Mouse (Mus musculus) heart, embryonic 15.5 days (tissue): ENCODE measurements around the gene Kirrel3. TPM values are rescaled to one million over a fixed set of nuclear protein-coding genes. Genes with fewer than 3 reads are reported as not detected.

Source experiments
- ATAC-seq: fragments of 200-750 bp; cut with Nextera tagmentation; replicated peaks from 2 replicates; pipeline ENCODE4 v1.8.0; 2017; ENCODE audit warnings: low read depth, moderate TSS enrichment; ENCODE audit not compliant: insufficient number of reproducible peaks, insufficient read depth, low FRiP score
- H3K27ac ChIP-seq: fragments of 300-500 bp; sonication (generic); 2 replicates; pipeline ENCODE4 v1.5.1; 2015; ENCODE audit warnings: mild to moderate bottlenecking, inconsistent platforms
- H3K27me3 ChIP-seq: fragments of 300-500 bp; sonication (generic); 2 replicates; pipeline ENCODE4 v1.6.1; 2015; ENCODE audit warnings: inconsistent platforms
- H3K36me3 ChIP-seq: fragments of 300-500 bp; sonication (generic); 2 replicates; pipeline ENCODE4 v1.6.1; 2015; ENCODE audit warnings: mild to moderate bottlenecking, inconsistent platforms
- H3K4me1 ChIP-seq: fragments of 300-500 bp; sonication (generic); replicated peaks from 2 replicates; pipeline ENCODE4 v1.6.1; 2015; ENCODE audit warnings: inconsistent platforms
- H3K4me2 ChIP-seq: fragments of 300-500 bp; sonication (generic); 2 replicates; pipeline ENCODE4 v1.6.1; 2015; ENCODE audit warnings: inconsistent platforms, mild to moderate bottlenecking, moderate library complexity
- H3K4me3 ChIP-seq: fragments of 300-500 bp; sonication (generic); 2 replicates; pipeline ENCODE4 v1.5.1; 2015; ENCODE audit warnings: mild to moderate bottlenecking, inconsistent platforms
- H3K9ac ChIP-seq: fragments of 300-500 bp; sonication (generic); 2 replicates; pipeline ENCODE4 v1.6.1; 2015; ENCODE audit warnings: mild to moderate bottlenecking, inconsistent platforms
- H3K9me3 ChIP-seq: fragments of 300-500 bp; sonication (generic); replicated peaks from 2 replicates; pipeline ENCODE4 v1.6.1; 2016; ENCODE audit warnings: inconsistent platforms
- WGBS: fragments of 180-500 bp; shearing (Covaris S2); methylation state at CpG from one replicate; pipeline ENCODE4 v1.1.7; 2015; ENCODE audit warnings: mixed read lengths; 5-methylcytosine and 5-hydroxymethylcytosine counted together
- polyA plus RNA-seq: library from polyadenylated mRNA; unstranded; fragments of >200 nt; fragmentation: Nextera tagmentation; extraction: Ambion mirVana; gene quantifications from 2 replicates; pipeline ENCODE4 v1.2.1, GENCODE M21; 2015

Gene Kirrel3
- polyA plus RNA-seq, 1 experiment from 2014 or later = 1.2 TPM

GRCm38 (mm10) chr9:34753891-34754290 lies 268.2 kb downstream of the Kirrel3 start:
- Histone ChIP-seq H3K27me3 (no peaks in the 10 kb centered on the region; the same call in 1 of the 2 replicates), H3K4me1 (peaks cover 22% of the 10 kb centered on the region), H3K9me3 (no peaks in the 10 kb centered on the region), H3K4me3 (no peak overlapping the region), H3K36me3 (no peaks in the 10 kb centered on the region), H3K4me2 (no peak overlapping the region), H3K27ac (no peak overlapping the region), H3K9ac (no peak overlapping the region)
- ATAC-seq = no peak
- 72% methylated on average over 5 of the region's 5 CpGs for WGBS

- peaks cover 15% of the 10 kb centered on the region for H3K4me1 ChIP-seq
- no peak for ATAC-seq
- 64% methylated on average over 6 of the region's 6 CpGs for WGBS
Measured at GRCm38 (mm10) chr9:34754523-34755097, 268.9 kb downstream of the Kirrel3 start.

DNA sequence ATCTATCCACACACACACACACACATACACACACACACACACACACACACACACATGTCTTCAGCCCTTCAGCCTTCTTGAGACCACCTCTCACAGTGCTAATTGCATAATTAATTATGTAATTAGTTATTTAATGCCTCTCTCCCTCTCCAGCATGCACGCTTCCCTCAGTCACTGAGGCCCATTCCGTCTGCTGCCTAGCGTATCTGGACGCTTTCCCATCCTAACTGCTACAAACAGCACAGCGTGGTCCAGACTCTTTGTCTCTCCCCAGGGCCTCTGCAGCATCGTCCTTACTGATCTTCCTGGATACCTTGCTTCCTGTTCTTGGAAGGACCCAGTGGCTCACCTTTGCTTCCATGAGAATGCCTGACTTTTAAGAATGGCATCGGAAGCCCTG lies 270.4 kb downstream of the Kirrel3 start:
- Histone ChIP-seq H3K4me3 (no peak overlapping the region), H3K4me1 (peaks cover under 1% of the 10 kb centered on the region; the same call in 1 of the 2 replicates), H3K27ac (no peak overlapping the region), H3K36me3 (no peaks in the 10 kb centered on the region), H3K4me2 (no peak overlapping the region), H3K27me3 (no peaks in the 10 kb centered on the region; the same call in 1 of the 2 replicates), H3K9ac (no peak overlapping the region), H3K9me3 (no peaks in the 10 kb centered on the region)
- WGBS = 85% methylated on average over 7 of the region's 7 CpGs
- ATAC-seq = no peak

More at GRCm38 (mm10) chr9:34754523-34755097, 268.9 kb downstream of the Kirrel3 start:
- Histone ChIP-seq H3K4me3 (no peak overlapping the region), H3K9ac (no peak overlapping the region), H3K4me2 (no peak overlapping the region), H3K36me3 (no peaks in the 10 kb centered on the region), H3K27ac (no peak overlapping the region), H3K9me3 (no peaks in the 10 kb centered on the region), H3K27me3 (no peaks in the 10 kb centered on the region; the same call in 1 of the 2 replicates)

DNA sequence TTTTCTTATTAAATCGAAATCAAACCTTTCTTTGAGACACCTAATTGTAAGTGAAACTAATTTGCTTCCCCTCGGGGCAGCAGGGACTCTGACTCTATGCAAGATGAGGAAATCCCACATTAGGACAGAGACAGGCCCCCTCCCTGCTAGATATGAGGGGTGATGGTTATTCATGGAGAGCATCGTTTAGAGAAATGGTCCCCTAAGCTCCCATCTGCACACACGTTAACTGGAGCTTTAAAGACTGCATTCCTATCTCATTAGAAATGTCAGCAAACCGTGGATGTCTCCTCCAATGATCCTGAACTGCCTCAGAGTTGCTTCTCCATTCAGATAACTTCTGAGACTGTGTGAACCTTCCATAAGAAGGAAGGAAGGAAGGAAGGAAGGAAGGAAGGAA lies 273.2 kb downstream of the Kirrel3 start:
- Histone ChIP-seq H3K9ac (no peak overlapping the region), H3K36me3 (no peaks in the 10 kb centered on the region), H3K27me3 (no peaks in the 10 kb centered on the region; the same call in 1 of the 2 replicates), H3K4me2 (no peak overlapping the region), H3K27ac (no peak overlapping the region), H3K4me1 (no peaks in the 10 kb centered on the region), H3K9me3 (no peaks in the 10 kb centered on the region), H3K4me3 (no peak overlapping the region)
- no peak for ATAC-seq
- 34% methylated on average over 5 of the region's 5 CpGs for WGBS

- Histone ChIP-seq H3K9ac (no peak overlapping the region), H3K4me3 (no peak overlapping the region), H3K9me3 (no peaks in the 10 kb centered on the region), H3K27ac (no peak overlapping the region), H3K36me3 (no peaks in the 10 kb centered on the region), H3K27me3 (no peaks in the 10 kb centered on the region), H3K4me2 (no peak overlapping the region), H3K4me1 (no peaks in the 10 kb centered on the region)
- WGBS = 60% methylated on average over 3 of the region's 3 CpGs
- ATAC-seq = no peak
Measured at GRCm38 (mm10) chr9:34760521-34760920, 274.8 kb downstream of the Kirrel3 start.

DNA sequence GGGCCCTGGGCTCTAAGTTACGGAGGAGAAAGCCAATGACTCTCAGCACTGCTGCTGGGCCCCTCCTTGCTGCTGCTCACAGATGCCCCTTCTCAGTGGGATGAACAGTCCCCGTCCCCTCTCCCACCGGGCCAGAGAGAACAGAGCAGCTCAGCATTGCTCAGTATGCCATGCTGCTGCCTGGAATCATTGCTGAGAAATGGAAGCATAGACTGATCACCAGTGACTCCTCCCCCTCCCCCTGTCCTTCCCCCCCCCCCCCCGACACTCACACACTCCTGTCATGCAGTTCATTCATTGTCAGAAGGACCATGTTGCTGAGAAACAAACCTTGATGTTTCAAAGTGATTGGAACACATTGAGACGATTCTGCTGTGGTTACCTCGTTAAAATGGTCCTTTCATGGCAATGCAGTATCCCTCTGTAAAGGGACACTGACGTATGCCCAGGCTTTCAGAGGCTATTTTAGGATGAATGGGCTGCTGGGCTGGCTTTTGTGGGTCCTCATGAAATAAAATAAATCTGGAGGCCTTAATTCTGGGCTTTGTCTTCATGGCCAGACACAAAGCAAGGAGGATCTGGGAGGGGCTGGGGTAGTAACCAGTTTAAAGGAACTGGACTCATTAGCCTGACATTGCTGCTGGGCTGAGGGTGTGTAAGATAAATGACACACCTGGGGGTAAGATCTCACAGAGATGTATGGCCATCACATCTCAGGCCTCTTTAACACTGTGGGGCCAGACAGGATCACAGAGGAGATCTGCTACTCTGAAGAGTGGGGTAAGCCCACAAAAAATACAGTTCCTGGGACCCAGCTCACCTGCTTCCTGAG lies 281.3 kb downstream of the Kirrel3 start:
- H3K4me1 ChIP-seq = no peaks in the 10 kb centered on the region
- no peaks in the 10 kb centered on the region for H3K36me3 ChIP-seq
- H3K4me3 ChIP-seq = no peak overlapping the region
- H3K9me3 ChIP-seq = no peaks in the 10 kb centered on the region
- WGBS = 52% methylated on average over 7 of the region's 7 CpGs
- H3K27me3 ChIP-seq = no peaks in the 10 kb centered on the region
- no peak overlapping the region for H3K27ac ChIP-seq
- H3K9ac ChIP-seq = no peak overlapping the region
- ATAC-seq = no peak
- no peak overlapping the region for H3K4me2 ChIP-seq

DNA sequence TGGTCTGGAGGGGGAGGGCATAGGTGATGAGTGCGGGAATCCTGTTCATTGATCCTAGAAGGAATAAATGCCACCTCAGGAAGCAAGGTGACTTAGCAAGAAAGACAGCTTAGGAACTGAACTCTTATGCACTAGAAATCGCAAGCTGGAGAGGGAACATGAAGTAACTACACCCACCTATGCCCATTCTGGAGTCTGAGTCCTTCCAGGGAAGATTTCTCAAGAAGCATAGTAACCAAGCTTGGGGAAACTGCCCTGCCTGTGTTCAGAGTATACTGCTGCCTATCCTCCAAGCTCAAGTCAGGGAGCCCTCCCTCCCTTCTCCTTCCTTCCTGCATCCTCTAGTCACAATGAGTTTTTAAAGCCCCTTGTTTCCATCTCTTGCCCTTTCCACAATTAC lies 283.3 kb downstream of the Kirrel3 start:
- ATAC-seq = no peak
- Histone ChIP-seq H3K27ac (no peak overlapping the region), H3K4me2 (no peak overlapping the region), H3K27me3 (no peaks in the 10 kb centered on the region), H3K4me1 (no peaks in the 10 kb centered on the region), H3K9me3 (no peaks in the 10 kb centered on the region), H3K9ac (no peak overlapping the region), H3K4me3 (no peak overlapping the region), H3K36me3 (no peaks in the 10 kb centered on the region)
- WGBS = 80% methylated on average over 2 of the region's 2 CpGs

DNA sequence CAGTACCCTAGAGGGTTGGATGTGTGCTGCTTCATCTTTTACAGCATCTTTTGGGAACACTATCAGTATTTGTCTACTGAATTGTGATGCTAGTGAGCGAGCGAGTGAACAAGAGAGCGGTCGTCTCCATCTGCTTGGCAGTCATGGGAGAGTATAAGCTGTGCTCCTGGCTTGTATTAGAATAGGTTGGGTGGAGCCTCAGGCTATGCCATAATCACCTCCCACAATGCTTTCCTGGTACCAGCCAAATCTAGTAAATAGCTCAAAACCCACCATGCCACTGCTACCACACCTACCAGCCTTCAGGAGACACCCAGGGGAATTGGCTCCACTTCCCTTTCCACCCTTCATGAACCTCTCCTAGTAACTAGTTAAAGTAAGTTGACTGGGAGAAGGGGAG lies 285.3 kb downstream of the Kirrel3 start:
- ATAC-seq = no peak
- no peak overlapping the region for H3K9ac ChIP-seq
- WGBS = 90% methylated on average over 4 of the region's 4 CpGs

GRCm38 (mm10) chr9:34771401-34771800 lies 285.7 kb downstream of the Kirrel3 start:
- ATAC-seq = no peak
- Histone ChIP-seq H3K4me1 (no peaks in the 10 kb centered on the region), H3K9ac (no peak overlapping the region), H3K27ac (no peak overlapping the region), H3K4me2 (no peak overlapping the region), H3K9me3 (no peaks in the 10 kb centered on the region), H3K36me3 (no peaks in the 10 kb centered on the region), H3K27me3 (no peaks in the 10 kb centered on the region), H3K4me3 (no peak overlapping the region)

More for the DNA sequence above, 285.3 kb downstream of the Kirrel3 start:
- H3K4me2 ChIP-seq = no peak overlapping the region
- H3K27me3 ChIP-seq = no peaks in the 10 kb centered on the region
- no peak overlapping the region for H3K4me3 ChIP-seq
- H3K36me3 ChIP-seq = no peaks in the 10 kb centered on the region
- H3K4me1 ChIP-seq = no peaks in the 10 kb centered on the region
- H3K27ac ChIP-seq = no peak overlapping the region
- H3K9me3 ChIP-seq = no peaks in the 10 kb centered on the region

DNA sequence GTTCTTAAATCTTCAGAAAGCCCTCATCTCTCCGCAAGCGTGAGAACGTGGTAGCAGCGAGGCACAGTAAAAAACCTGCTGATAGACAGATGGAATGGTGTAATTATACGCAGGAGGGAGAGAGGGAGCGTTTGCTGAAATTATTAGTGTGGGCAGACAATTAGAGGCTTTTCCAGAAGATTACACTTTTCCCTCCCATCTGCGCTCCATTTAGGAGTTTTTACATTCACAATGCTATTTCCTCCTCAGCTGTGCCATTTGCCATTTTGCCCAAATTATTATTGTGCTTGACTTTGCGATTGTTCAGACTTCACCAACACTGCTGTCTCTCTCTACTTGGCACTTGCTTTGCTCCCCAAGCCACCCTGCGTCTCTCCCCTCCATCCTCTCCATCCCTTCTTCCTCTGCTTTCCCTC lies 286.3 kb downstream of the Kirrel3 start:
- Histone ChIP-seq H3K4me2 (no peak overlapping the region), H3K9ac (no peak overlapping the region), H3K27ac (no peak overlapping the region), H3K4me3 (no peak overlapping the region), H3K36me3 (no peaks in the 10 kb centered on the region), H3K27me3 (no peaks in the 10 kb centered on the region), H3K9me3 (no peaks in the 10 kb centered on the region), H3K4me1 (no peaks in the 10 kb centered on the region)
- ATAC-seq = no peak
- WGBS = 81% methylated on average over 9 of the region's 9 CpGs

- 70% methylated on average over 3 of the region's 3 CpGs for WGBS
- no peaks in the 10 kb centered on the region for H3K36me3 ChIP-seq
- H3K4me2 ChIP-seq = no peak overlapping the region
- H3K4me1 ChIP-seq = peaks cover 2% of the 10 kb centered on the region; the same call in 1 of the 2 replicates
- ATAC-seq = no peak
- H3K27me3 ChIP-seq = no peaks in the 10 kb centered on the region
- no peak overlapping the region for H3K9ac ChIP-seq
- H3K9me3 ChIP-seq = no peaks in the 10 kb centered on the region
- H3K27ac ChIP-seq = no peak overlapping the region
- no peak overlapping the region for H3K4me3 ChIP-seq
Measured at GRCm38 (mm10) chr9:34781356-34781755, 295.7 kb downstream of the Kirrel3 start.
